Mouse (Mus musculus): ENCODE results near the gene Rnf220. TPM values are rescaled to one million over a fixed set of nuclear protein-coding genes. Genes with fewer than 3 reads are reported as not detected.

Rnf220 gene
- total RNA-seq, 2 experiments from 2014 or later: 32.6 to 36.1 TPM

GRCm38 (mm10) chr4:117223001-117223400 is 273.9 kb downstream of the Rnf220 start:
- DNase-seq: no peak

GRCm38 (mm10) chr4:117221836-117222235 is 275.0 kb downstream of the Rnf220 start:
- DNase-seq: peak; percentile 22 to 54

Other genes with a start within 250 kb of the Rnf220 start
- gene Tmem53, start 245.1 kb downstream of the Rnf220 start, total RNA-seq (2021): 10 to 100 TPM; 24.8 to 35.7 TPM
- under 1 TPM in 1 of 2 experiments, not detected in 1; 0.15 TPM for gene Armh1, start 244.9 kb downstream of the Rnf220 start, total RNA-seq (2021)
- gene Eri3, start 53.3 kb upstream of the Rnf220 start, total RNA-seq (2021): 10 to 100 TPM; 76.4 to 90.5 TPM
- 10 to 100 TPM; 19.9 to 20.1 TPM for gene Dmap1, start 185.2 kb upstream of the Rnf220 start, total RNA-seq (2021)
- not detected for gene Gm12845, start 227.4 kb upstream of the Rnf220 start, total RNA-seq (2021)

Data from heart, adult 18-20 months (tissue).